Mouse (Mus musculus) neural tube, embryonic 14.5 days (tissue): Measurements from ENCODE around the gene 2210016F16Rik. TPM values are rescaled to one million over a fixed set of nuclear protein-coding genes. Genes with fewer than 3 reads are reported as not detected.
"Not testable (repeated sequence)": the region's sequence is repeated elsewhere in the genome, so short reads cannot be mapped to it uniquely, and the experiment has no call there.

ENCODE experiments used
- ATAC-seq: fragments of 200-750 bp; cut with Nextera tagmentation; 2 replicates; pipeline ENCODE4 v1.8.0; 2017; ENCODE audit warnings: low read depth, mild to moderate bottlenecking, moderate TSS enrichment, moderate library complexity
- H3K27ac ChIP-seq: fragments of 300-500 bp; sonication (generic); 2 replicates; pipeline ENCODE4 v1.5.1; 2014; ENCODE audit warnings: low read depth, mild to moderate bottlenecking, control low read depth, low read length, moderate library complexity, mixed read lengths
- H3K27me3 ChIP-seq: fragments of 300-500 bp; sonication (generic); 2 replicates; pipeline ENCODE4 v1.6.1; 2014; ENCODE audit warnings: low read length; ENCODE audit not compliant: control insufficient read depth, insufficient read depth
- H3K36me3 ChIP-seq: fragments of 300-500 bp; sonication (generic); 2 replicates; pipeline ENCODE4 v1.6.1; 2014; ENCODE audit warnings: low read length, mixed read lengths; ENCODE audit not compliant: control insufficient read depth, insufficient read depth
- H3K4me1 ChIP-seq: fragments of 300-500 bp; sonication (generic); 2 replicates; pipeline ENCODE4 v1.6.1; 2014; ENCODE audit warnings: low read length; ENCODE audit not compliant: control insufficient read depth, insufficient read depth
- H3K4me2 ChIP-seq: fragments of 300-500 bp; sonication (generic); 2 replicates; pipeline ENCODE4 v1.6.1; 2014; ENCODE audit warnings: mild to moderate bottlenecking, low read depth, low read length, control low read depth
- H3K4me3 ChIP-seq: fragments of 300-500 bp; sonication (generic); 2 replicates; pipeline ENCODE4 v1.5.1; 2014; ENCODE audit warnings: low read depth, low read length, control low read depth, mixed read lengths
- H3K9ac ChIP-seq: fragments of 300-500 bp; sonication (generic); replicated peaks from 2 replicates; pipeline ENCODE4 v1.6.1; 2014; ENCODE audit warnings: low read depth, mild to moderate bottlenecking, control low read depth, low read length, mixed read lengths
- H3K9me3 ChIP-seq: fragments of 300-500 bp; sonication (generic); 2 replicates; pipeline ENCODE4 v1.6.1; 2016; ENCODE audit warnings: low read length; ENCODE audit not compliant: control insufficient read depth
- WGBS: fragments of 180-500 bp; shearing (Covaris S2); extraction: QIAGEN DNeasy Blood & Tissue Kit; methylation state at CpG from one replicate; pipeline ENCODE4 v1.1.7; 2014; 5-methylcytosine and 5-hydroxymethylcytosine counted together
- polyA plus RNA-seq: library from polyadenylated mRNA; unstranded; fragments of >200 nt; fragmentation: Nextera tagmentation; extraction: Ambion mirVana; gene quantifications from 2 replicates; pipeline ENCODE4 v1.2.1, GENCODE M21; 2014

The 2210016F16Rik gene
- polyA plus RNA-seq, 1 experiment from 2014 or later: 24.5 TPM

DNA sequence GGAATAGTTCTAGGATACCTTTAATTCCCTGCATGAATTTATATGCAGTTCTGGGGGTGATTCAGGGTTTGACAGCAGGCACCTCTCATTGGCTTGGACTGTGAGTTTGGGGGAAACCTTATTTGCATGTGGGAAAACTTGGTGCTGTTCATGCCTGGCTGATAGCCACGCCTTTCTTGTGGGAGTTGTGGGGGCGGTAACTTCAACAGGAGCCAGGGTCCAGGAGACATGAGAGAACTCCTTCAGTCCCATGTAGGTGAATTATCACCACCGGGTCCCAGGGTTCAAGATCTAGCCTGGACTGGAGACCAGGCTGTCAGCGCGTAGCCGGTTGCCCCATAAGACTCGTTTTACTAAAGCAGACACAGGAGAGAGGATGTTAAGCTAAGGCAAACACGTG is 19.8 kb downstream of the 2210016F16Rik start:
- not testable (repeated sequence) for H3K9me3 ChIP-seq, H3K4me1 ChIP-seq, H3K36me3 ChIP-seq, H3K4me3 ChIP-seq, H3K27me3 ChIP-seq, H3K4me2 ChIP-seq, ATAC-seq, H3K27ac ChIP-seq, H3K9ac ChIP-seq
- 81% methylated on average over 8 of the region's 8 CpGs for whole genome bisulfite sequencing

DNA sequence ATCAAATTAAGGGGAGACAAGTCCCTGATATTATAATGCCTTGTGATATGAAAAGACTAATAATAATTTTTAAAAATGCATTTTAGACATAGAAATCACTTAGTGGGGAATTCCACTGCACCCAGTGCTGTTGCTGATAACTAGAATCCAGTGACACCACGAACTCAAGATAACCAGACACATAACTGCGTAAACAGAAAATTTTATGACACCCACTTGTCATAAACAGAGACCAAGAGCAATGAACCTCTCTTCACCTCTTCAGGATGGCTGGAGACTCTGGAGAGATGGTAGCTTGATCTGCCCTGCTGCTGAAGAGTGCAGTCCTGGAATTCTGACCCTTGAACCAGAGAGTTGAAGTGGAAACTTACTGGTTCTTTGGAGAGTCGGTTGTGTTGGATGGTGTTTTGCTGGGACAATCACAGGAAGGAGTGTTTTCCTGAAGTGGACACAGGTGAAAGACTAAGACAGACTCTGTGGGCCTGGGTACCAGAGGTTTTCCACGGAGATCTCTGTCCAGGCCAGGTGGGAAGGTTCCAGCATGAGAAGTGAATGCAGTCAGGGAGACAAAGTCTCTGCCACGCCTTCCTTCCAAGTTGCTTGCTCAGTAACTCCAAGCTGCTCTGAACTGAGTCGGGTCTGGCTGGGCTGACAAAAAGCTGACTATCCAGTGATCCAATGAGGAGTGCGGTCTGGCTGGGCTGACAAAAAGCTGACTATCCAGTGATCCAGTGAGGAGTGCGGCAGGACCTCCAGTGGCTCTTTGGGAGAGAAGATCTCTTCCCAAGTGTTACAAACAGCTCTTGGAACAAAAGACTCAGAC is 20.5 kb downstream of the 2210016F16Rik start:
- WGBS: 86% methylated on average over 8 of the region's 8 CpGs
- H3K27ac ChIP-seq: no peak overlapping the region
- no peaks in the 10 kb centered on the region for H3K9me3 ChIP-seq
- no peaks in the 10 kb centered on the region for H3K27me3 ChIP-seq
- H3K4me3 ChIP-seq: no peak overlapping the region
- no peak for ATAC-seq
- H3K36me3 ChIP-seq: no peaks in the 10 kb centered on the region
- no peak overlapping the region for H3K4me2 ChIP-seq
- no peak overlapping the region for H3K9ac ChIP-seq
- H3K4me1 ChIP-seq: no peaks in the 10 kb centered on the region

DNA sequence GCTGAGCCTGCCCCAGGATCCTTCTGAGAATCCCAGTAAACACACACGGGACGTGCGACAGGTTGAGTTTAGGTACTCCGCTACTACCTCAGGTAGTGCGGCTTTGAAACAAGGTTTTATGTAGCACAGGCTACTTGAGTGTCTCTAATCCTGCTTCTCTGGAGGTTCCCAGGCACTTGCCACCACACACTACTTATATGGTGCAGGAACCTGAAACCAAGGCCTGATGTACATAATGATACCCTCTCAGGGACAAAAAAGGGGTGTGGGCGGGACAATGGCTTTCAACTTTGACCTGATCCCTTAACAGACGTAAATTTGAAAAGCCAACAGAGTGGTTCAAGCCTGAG is 25.7 kb downstream of the 2210016F16Rik start:
- Histone ChIP-seq H3K36me3 (no peaks in the 10 kb centered on the region), H3K4me2 (peak overlapping the region; percentile 86), H3K27ac (no peak overlapping the region), H3K4me3 (peak overlapping the region; percentile 65), H3K9ac (no peak overlapping the region), H3K4me1 (no peaks in the 10 kb centered on the region), H3K27me3 (no peaks in the 10 kb centered on the region), H3K9me3 (no peaks in the 10 kb centered on the region)
- WGBS: 6% methylated on average over 7 of the region's 7 CpGs
- peak; percentile 75 for ATAC-seq

DNA sequence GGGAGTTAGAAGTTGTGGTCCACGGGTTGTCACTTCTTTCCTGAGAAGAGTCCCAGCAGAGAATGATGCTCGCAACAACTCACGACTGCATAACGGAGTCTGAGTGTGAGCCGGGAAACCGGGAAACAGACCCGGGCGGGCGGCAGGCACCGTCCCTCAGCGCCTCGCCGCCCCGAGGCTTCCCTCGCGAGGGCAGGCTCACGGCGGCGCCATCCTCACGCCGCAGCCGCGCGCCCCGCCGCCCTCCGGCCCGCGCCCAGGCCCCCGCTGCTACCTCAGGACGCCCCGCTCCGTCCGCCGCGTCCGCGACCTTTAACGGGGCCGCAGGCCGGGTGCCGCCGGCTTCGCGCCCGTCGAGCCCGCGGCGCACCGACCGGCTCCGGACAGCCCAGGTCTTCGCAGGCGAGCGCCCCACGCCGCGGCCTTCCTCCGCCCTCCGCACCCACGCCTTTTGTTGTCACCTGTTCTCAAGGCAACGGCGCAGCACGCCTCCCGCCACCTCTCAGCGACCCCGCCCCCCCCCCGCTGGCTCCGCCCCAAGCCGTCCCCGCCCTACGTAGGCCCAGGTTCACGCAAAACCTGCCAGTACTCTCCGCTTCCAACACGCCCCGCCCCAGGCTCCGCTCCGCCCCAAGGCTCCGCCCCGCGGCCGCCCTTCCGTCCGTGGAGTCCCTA is 26.3 kb downstream of the 2210016F16Rik start, which contains the start of gene Kif27:
Kif27 (minus strand) TSS at position 494 of the 675 bp plus-strand sequence.
- H3K27ac ChIP-seq: no peak within 1 kb of the TSS
- H3K4me2 ChIP-seq: peak within 1 kb of the TSS; percentile 86
- under 1% methylated on average over 50 of the region's 85 CpGs for WGBS
- no peaks in the 10 kb centered on the region for H3K4me1 ChIP-seq
- ATAC-seq: peak; percentile 99
- peak within 1 kb of the TSS; percentile 65 for H3K4me3 ChIP-seq
- no peaks in the 10 kb centered on the region for H3K27me3 ChIP-seq
- H3K9me3 ChIP-seq: no peaks in the 10 kb centered on the region
- H3K36me3 ChIP-seq: no peaks in the 10 kb centered on the region
- H3K9ac ChIP-seq: peak within 1 kb of the TSS; percentile 57

DNA sequence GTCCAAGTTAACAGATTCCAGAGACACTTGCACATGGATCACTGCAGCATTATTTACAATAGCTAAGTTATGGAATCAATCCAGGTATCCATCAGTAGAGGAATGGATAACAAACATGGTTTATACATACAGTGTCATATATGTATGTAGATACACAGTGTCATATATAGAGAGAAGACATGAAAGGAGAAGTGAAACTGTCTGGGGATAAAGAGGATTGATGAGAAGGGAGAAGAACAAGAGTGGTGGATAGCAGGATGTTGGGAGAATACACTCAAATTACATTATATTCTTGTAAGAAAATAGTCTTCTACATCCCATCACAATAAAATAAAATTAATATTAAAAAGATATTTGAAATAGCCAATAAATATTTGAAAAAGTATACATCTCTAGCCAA is 32.0 kb downstream of the 2210016F16Rik start:
- H3K9me3 ChIP-seq: no peaks in the 10 kb centered on the region
- no peak overlapping the region for H3K9ac ChIP-seq
- no peaks in the 10 kb centered on the region for H3K27me3 ChIP-seq
- H3K4me3 ChIP-seq: no peak overlapping the region
- no peak overlapping the region for H3K4me2 ChIP-seq
- no peaks in the 10 kb centered on the region for H3K36me3 ChIP-seq
- ATAC-seq: no peak
- H3K27ac ChIP-seq: no peak overlapping the region
- H3K4me1 ChIP-seq: no peaks in the 10 kb centered on the region

DNA sequence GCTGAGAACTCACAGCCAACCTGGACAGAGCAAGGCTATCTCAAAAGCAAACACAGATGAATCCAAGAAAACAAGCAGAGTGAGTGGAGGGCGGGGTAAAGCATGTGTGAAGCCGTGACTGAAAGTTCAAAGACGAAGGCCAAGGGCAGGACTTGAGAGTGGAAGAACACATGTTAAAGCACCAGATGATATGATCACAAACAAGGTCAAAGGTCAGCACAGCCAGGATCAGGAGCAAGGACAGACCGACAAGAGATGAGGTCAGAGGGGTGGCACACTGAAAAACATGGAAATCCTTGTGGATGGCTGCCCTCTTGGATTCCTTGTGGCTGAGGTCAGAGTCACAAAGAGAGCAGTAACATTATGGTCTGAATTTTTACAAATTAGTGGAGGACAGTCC is 34.4 kb downstream of the 2210016F16Rik start:
- Histone ChIP-seq H3K9ac (no peak overlapping the region), H3K27me3 (no peaks in the 10 kb centered on the region), H3K4me2 (no peak overlapping the region), H3K27ac (no peak overlapping the region), H3K4me1 (no peaks in the 10 kb centered on the region), H3K9me3 (no peaks in the 10 kb centered on the region), H3K4me3 (no peak overlapping the region), H3K36me3 (no peaks in the 10 kb centered on the region)
- WGBS: 71% methylated on average over 4 of the region's 4 CpGs
- ATAC-seq: no peak

DNA sequence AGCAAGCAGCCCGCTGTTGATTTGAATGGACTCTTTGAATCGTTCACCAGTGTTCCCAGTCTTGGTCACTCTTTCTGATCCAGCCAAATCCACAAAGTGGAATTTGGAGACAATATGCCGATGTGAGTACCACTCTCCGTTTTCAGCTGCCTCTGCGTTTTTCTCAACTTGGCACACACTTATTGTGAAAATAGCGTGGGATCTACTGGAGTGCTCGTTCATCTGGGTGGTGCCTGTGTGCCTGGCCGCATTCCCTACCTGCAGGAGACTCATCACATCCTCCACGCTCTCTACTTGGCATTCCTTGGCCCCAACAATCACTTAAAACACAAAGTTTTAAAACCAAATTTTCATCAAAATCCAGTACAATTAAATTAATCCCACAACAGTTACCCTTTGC is 40.5 kb downstream of the 2210016F16Rik start:
- Histone ChIP-seq H3K36me3 (no peaks in the 10 kb centered on the region), H3K4me2 (no peak overlapping the region), H3K9ac (no peak overlapping the region), H3K9me3 (no peaks in the 10 kb centered on the region), H3K4me3 (no peak overlapping the region), H3K27ac (no peak overlapping the region), H3K4me1 (no peaks in the 10 kb centered on the region), H3K27me3 (no peaks in the 10 kb centered on the region)
- no peak for ATAC-seq
- 89% methylated on average over 9 of the region's 9 CpGs for WGBS

DNA sequence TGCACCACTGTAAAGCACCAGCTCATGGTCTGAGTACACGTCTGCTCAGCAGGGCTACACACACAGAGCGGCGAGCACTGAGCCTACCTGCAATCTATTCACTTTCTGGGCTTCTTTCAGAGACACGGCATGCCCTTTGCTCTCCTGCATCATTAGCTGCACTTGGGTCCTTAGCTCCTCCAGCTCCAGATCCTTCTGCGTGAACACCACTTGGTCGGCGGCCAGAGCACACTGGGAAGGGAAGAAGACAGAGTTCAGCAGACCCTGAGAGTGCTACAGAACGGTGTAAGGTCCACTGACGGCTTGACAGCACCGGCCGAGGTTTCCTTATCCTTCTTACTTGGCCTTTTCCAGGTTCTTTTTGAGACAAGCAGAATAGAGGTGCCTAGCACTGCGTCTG is 47.6 kb downstream of the 2210016F16Rik start:
- Histone ChIP-seq H3K4me1 (no peaks in the 10 kb centered on the region), H3K9ac (no peak overlapping the region), H3K4me3 (no peak overlapping the region), H3K27ac (no peak overlapping the region), H3K27me3 (no peaks in the 10 kb centered on the region), H3K9me3 (no peaks in the 10 kb centered on the region), H3K4me2 (no peak overlapping the region), H3K36me3 (no peaks in the 10 kb centered on the region)
- WGBS: 86% methylated on average over 12 of the region's 12 CpGs
- ATAC-seq: no peak

DNA sequence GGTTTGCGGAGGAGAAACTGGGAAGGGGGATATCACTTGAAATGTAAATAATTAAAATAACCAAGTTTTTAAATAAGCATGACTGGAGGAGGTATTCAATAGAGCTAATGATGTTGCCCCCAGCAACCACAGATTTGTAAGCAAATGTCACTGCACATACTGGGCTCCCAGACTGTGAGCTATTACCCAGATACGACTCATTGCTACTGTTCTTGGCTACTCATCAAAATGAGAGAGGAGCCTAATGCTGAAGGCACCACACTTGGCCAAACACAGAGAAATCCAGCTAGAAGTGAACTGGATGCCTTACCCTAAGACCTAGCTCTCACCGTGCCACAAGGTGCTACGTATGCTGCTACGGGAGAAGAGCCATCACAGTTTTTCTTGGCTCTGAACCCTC is 50.9 kb downstream of the 2210016F16Rik start:
- Histone ChIP-seq H3K4me2 (no peak overlapping the region), H3K27me3 (no peaks in the 10 kb centered on the region), H3K9ac (no peak overlapping the region), H3K36me3 (no peaks in the 10 kb centered on the region), H3K9me3 (no peaks in the 10 kb centered on the region), H3K4me3 (no peak overlapping the region), H3K27ac (no peak overlapping the region), H3K4me1 (no peaks in the 10 kb centered on the region)
- WGBS: 91% methylated on average over 5 of the region's 5 CpGs
- ATAC-seq: no peak
